Mouse (Mus musculus): ENCODE measurements around the gene Slc17a9. TPM values are rescaled to one million over a fixed set of nuclear protein-coding genes. Genes with fewer than 3 reads are reported as not detected.
A peak's percentile ranks its signal among the peaks of the same experiment; 100 is the strongest.
"Not testable (repeated sequence)": the region's sequence is repeated elsewhere in the genome, so short reads cannot be mapped to it uniquely, and the experiment has no call there.

Gene Slc17a9
- total RNA-seq, 2 experiments from 2014 or later, result 0.24 to 1.1 TPM

GRCm38 (mm10) chr2:180709023-180709922 lies 15.8 kb upstream of the Slc17a9 start:
- intact Hi-C loops (cut with DNase I), result no loop called here
- DNase-seq (ENCODE audit: low spot score in 2 of 2), result no peak

GRCm38 (mm10) chr2:180709923-180710272 lies 15.2 kb upstream of the Slc17a9 start, which contains the start of the genes Dido1 and Gid8:
Gene Dido1, minus strand, starts transcription at chr2:180709999.
Gene Gid8, plus strand, starts transcription at chr2:180710117.
- DNase-seq (ENCODE audit: low spot score in 2 of 2), result peak; percentile 96 to 97
- intact Hi-C loops (cut with DNase I), result no loop called here

GRCm38 (mm10) chr2:180710276-180711155 lies 14.5 kb upstream of the Slc17a9 start:
- intact Hi-C loops (cut with DNase I), result no loop called here
- no peak for DNase-seq (ENCODE audit: low spot score in 2 of 2)

GRCm38 (mm10) chr2:180711527-180711926 lies 13.5 kb upstream of the Slc17a9 start:
- intact Hi-C loops (cut with DNase I), result no loop called here
- DNase-seq (ENCODE audit: low spot score in 2 of 2), result no peak

GRCm38 (mm10) chr2:180712037-180712689 lies 12.9 kb upstream of the Slc17a9 start:
- DNase-seq (ENCODE audit: low spot score in 2 of 2), result no peak
- intact Hi-C loops (cut with DNase I), result no loop called here

- DNase-seq (ENCODE audit: low spot score in 2 of 2); intact Hi-C loops (cut with DNase I): not testable (repeated sequence)
Observed at GRCm38 (mm10) chr2:180722748-180723147, 2.3 kb upstream of the Slc17a9 start.

GRCm38 (mm10) chr2:180723865-180724264 lies 1.2 kb upstream of the Slc17a9 start:
- DNase-seq (ENCODE audit: low spot score in 2 of 2), result no peak
- intact Hi-C loops (cut with DNase I), result no loop called here

GRCm38 (mm10) chr2:180725414-180725778 lies 333 bp downstream of the Slc17a9 start:
- DNase-seq (ENCODE audit: low spot score in 2 of 2), result no peak
- intact Hi-C loops (cut with DNase I), result no loop called here

- no peak for DNase-seq (ENCODE audit: low spot score in 2 of 2)
- intact Hi-C loops (cut with DNase I), result no loop called here
Observed at GRCm38 (mm10) chr2:180725856-180726629, 980 bp downstream of the Slc17a9 start.

GRCm38 (mm10) chr2:180726658-180727442 lies 1.8 kb downstream of the Slc17a9 start:
- intact Hi-C loops (cut with DNase I), result no loop called here
- DNase-seq (ENCODE audit: low spot score in 2 of 2), result no peak

GRCm38 (mm10) chr2:180727613-180728021 lies 2.6 kb downstream of the Slc17a9 start:
- intact Hi-C loops (cut with DNase I), result no loop called here
- DNase-seq (ENCODE audit: low spot score in 2 of 2), result no peak

GRCm38 (mm10) chr2:180731036-180731435 lies 6.0 kb downstream of the Slc17a9 start:
- DNase-seq (ENCODE audit: low spot score in 2 of 2), result no peak
- intact Hi-C loops (cut with DNase I), result no loop called here

GRCm38 (mm10) chr2:180731984-180732383 lies 6.9 kb downstream of the Slc17a9 start:
- intact Hi-C loops (cut with DNase I), result no loop called here
- DNase-seq (ENCODE audit: low spot score in 2 of 2), result no peak

- DNase-seq (ENCODE audit: low spot score in 2 of 2), result peak in 1 of 2 experiments; percentile 62
- intact Hi-C loops (cut with DNase I), result no loop called here
Observed at GRCm38 (mm10) chr2:180735232-180735631, 10.2 kb downstream of the Slc17a9 start.

GRCm38 (mm10) chr2:180737984-180738383 lies 12.9 kb downstream of the Slc17a9 start:
- intact Hi-C loops (cut with DNase I), result no loop called here
- no peak for DNase-seq (ENCODE audit: low spot score in 2 of 2)

GRCm38 (mm10) chr2:180740349-180740748 lies 15.3 kb downstream of the Slc17a9 start:
- intact Hi-C loops (cut with DNase I), result loop anchor here (10.0 kb wide), 1 partner anchor 266 kb away; no protein-coding TSS in a partner anchor
- no peak for DNase-seq (ENCODE audit: low spot score in 2 of 2)

GRCm38 (mm10) chr2:180741421-180741820 lies 16.4 kb downstream of the Slc17a9 start:
- intact Hi-C loops (cut with DNase I), result loop anchor here (10.0 kb wide), 1 partner anchor 267 kb away; no protein-coding TSS in a partner anchor
- DNase-seq (ENCODE audit: low spot score in 2 of 2), result no peak

GRCm38 (mm10) chr2:180742820-180743219 lies 17.8 kb downstream of the Slc17a9 start:
- no peak for DNase-seq (ENCODE audit: low spot score in 2 of 2)
- intact Hi-C loops (cut with DNase I), result loop anchor here (10.0 kb wide), 1 partner anchor 268 kb away; no protein-coding TSS in a partner anchor

All from left cerebral cortex, postnatal 14 days (tissue).